Mouse (Mus musculus): ENCODE results near the gene Slc2a4. TPM values are rescaled to one million over a fixed set of nuclear protein-coding genes. Genes with fewer than 3 reads are reported as not detected.
A peak's percentile ranks its signal among the peaks of the same experiment; 100 is the strongest.

Slc2a4 gene
- polyA plus RNA-seq, 1 experiment from 2014 or later, result 12.4 TPM

DNA sequence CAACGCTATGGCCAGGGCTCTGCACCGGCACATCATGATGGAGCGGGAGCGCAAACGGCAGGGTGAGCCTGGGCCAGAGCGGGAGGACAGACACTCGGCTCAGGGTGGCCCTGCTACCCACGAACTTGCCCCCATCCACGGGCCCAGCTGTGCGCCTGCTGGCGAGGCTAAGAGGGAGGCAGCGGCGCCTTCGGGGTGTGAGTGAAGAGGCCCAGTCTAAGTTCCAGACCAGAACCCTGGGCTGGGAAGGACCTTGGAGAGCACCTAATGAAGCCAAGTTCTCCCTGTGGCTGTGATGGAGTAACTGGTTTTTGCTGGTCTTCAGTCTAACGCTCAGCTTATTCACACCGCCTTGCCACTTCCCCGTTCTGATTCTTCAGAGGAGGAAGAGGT is 33.6 kb downstream of the Slc2a4 start:
- peaks cover 85% of the 10 kb centered on the region for H3K36me3 ChIP-seq
- peak overlapping the region; percentile 77 for H3K4me3 ChIP-seq
- peak overlapping the region; percentile 80 for H3K9ac ChIP-seq
- ATAC-seq (ENCODE audit: low FRiP score, low read depth), result no peak; the same call in 1 of the 2 replicates
- H3K27ac ChIP-seq, result peak overlapping the region; percentile 67
- WGBS, result 4% methylated on average over 17 of the region's 17 CpGs
- H3K4me1 ChIP-seq, result peaks cover 36% of the 10 kb centered on the region
- H3K9me3 ChIP-seq, result no peaks in the 10 kb centered on the region
- peak overlapping the region; percentile 100 for H3K4me2 ChIP-seq (replicated peaks)
- no peaks in the 10 kb centered on the region for H3K27me3 ChIP-seq (replicated peaks)

DNA sequence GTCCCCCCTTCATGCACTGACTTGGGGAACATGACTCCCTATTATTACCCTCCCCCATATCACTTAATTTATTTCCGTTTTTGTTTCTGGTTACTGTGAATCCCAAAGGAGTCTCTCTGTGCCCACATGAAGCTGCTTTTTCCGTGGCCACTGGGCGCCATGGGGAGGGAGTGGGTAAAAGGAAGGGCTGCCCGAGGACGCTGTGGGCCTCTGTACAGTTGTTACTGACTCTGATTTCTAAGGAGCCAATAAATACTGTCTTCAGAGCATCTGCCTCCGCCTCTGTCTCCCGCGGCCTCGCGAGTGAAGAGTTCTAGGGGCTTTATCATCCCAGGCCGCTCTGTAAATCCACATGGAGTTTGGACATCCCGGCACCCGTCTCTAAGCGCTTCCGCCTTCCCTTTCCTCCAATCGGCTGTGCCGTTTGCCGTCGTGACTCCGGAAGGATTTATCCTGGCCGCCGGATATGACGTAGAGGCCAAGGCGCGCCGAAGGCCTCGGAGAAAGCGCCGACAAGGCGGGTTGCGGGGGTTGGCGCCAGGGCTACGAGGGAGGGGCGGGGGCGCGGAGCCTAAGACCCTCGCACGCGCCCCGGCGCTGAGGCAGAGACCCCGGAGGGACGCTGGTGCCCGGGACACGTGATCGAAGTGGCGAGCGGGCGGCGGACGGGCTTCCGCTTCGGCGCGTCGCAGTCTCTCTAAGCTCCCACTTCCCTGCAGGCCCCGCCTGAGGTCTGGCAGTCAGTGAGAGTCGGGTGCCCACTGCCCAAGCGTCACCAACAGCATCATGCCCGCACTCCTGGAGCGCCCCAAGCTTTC is 34.2 kb downstream of the Slc2a4 start, which contains the start of gene Gps2:
Gene Gps2, plus strand, starts transcription at position 335 of the 818 bp plus-strand sequence.
- H3K9me3 ChIP-seq, result no peaks in the 10 kb centered on the region
- peaks cover 30% of the 10 kb centered on the region for H3K4me1 ChIP-seq
- peak; percentile 91 for ATAC-seq (ENCODE audit: low FRiP score, low read depth)
- 2% methylated on average over 61 of the region's 61 CpGs for WGBS
- H3K4me2 ChIP-seq (replicated peaks), result peak within 1 kb of the TSS; percentile 100
- peak within 1 kb of the TSS; percentile 67 for H3K27ac ChIP-seq
- no peaks in the 10 kb centered on the region for H3K27me3 ChIP-seq (replicated peaks)
- H3K36me3 ChIP-seq, result peaks cover 84% of the 10 kb centered on the region
- H3K9ac ChIP-seq, result peak within 1 kb of the TSS; percentile 80
- H3K4me3 ChIP-seq, result peak within 1 kb of the TSS; percentile 77

DNA sequence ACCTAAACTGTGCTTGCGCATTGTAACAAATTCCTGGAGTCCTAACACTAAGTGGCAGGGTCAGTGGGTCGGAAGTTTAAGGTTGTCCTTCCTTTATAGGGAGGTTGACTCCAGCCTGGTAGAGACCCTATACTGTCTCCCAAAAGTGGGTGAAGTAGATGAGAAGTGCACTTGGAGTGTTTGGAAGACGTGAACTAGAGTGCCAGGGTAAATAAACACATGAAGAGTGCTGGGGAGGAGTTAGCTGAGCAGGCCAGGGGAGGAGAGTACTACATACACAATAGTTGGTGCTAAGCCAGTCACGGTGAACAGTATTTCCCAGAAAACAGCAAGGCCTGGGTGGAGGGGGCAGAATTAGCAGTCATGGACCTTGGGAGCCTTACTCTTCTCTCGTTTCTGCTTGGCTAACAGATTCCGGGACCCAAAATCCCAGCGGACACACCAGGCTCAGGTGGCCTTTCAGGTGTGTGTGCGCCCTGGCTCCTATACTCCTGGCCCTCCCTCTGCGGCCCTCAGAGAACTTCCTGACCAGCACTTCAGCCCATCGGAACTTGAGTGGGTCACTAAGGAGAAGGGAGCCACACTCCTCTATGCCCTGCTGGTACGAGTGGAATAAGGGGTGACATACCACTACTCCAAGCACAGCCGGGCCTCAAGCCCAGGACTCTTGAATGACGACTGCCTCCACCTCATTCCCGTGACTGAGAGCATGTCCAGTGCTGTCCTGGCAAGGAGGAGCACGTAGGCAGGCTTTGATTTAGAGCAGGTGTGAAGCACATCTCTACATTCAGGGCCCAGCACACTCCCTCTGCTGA is 35.1 kb downstream of the Slc2a4 start:
- Histone ChIP-seq H3K4me3 (peak overlapping the region; percentile 5; the same call in 1 of the 2 replicates), H3K27ac (no peak overlapping the region; the same call in 1 of the 2 replicates)

DNA sequence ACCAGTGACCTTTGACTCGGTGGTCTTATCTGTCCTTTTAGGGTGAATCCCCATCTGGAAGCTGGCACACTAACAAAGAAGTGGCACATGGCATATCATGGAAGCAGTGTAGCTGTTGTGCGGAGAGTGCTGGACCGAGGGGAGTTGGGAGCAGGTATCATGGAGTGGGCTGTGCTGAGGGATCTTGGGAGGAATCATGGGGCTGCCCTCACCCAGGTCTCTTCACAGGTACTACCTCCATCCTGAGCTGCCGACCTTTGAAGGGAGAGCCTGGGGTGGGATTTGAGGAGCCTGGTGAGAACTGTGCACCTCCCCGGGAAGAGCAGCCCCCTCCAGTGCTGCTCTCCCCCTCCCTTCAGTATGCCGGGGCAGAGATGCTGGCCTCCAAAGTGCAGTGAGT is 36.3 kb downstream of the Slc2a4 start:
- Histone ChIP-seq H3K9me3 (no peaks in the 10 kb centered on the region), H3K27me3 (replicated peaks) (no peaks in the 10 kb centered on the region), H3K27ac (no peak overlapping the region), H3K4me1 (peaks cover 30% of the 10 kb centered on the region), H3K4me2 (replicated peaks) (no peak overlapping the region), H3K9ac (no peak overlapping the region), H3K36me3 (peaks cover 85% of the 10 kb centered on the region), H3K4me3 (0 out of 2 replicates have a peak overlapping the region, but pooled peaks have one; percentile 3)
- 93% methylated on average over 6 of the region's 6 CpGs for WGBS
- ATAC-seq (ENCODE audit: low FRiP score, low read depth), result no peak

More for the DNA sequence above, 35.1 kb downstream of the Slc2a4 start:
- Histone ChIP-seq H3K9me3 (no peaks in the 10 kb centered on the region), H3K36me3 (peaks cover 85% of the 10 kb centered on the region), H3K27me3 (replicated peaks) (no peaks in the 10 kb centered on the region), H3K9ac (peak overlapping the region; percentile 80; the same call in 1 of the 2 replicates), H3K4me1 (peaks cover 30% of the 10 kb centered on the region), H3K4me2 (replicated peaks) (peak overlapping the region; percentile 100)
- ATAC-seq (ENCODE audit: low FRiP score, low read depth), result peak; percentile 15; the same call in 1 of the 2 replicates
- 77% methylated on average over 15 of the region's 15 CpGs for WGBS

DNA sequence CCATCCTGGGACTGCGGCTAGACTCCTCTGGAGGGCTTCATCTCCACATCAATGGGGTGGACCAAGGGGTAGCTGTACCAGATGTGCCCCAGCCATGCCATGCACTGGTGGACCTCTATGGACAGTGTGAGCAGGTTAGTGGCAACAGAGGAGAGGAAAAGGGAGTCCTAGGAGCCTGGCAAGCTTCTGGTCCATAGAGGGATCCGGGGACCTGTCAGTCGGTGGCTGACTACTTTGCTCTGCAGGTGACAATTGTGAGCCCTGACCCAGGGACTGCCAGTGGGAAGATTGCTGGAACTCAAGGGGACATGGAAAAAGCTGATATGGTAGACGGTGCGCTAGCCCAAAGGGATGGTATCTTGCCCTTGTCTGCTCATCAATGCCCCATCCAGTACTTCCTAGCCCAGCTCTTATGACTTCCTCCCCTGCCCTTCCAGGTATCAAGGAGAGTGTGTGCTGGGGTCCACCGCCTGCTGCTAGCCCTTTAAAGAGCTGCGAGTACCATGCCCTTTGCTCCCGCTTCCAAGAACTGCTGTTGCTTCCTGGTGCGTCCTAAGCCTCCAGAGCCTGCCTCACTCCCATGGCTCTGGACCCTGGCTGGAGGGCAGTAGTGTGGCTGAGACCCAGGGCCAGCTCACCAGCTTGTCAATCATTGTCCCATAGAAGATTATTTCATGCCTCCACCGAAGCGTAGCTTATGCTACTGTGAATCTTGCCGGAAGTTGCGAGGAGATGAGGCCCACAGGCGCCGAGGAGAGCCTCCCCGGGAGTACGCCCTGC is 37.0 kb downstream of the Slc2a4 start:
- ATAC-seq (ENCODE audit: low FRiP score, low read depth), result no peak
- H3K4me2 ChIP-seq (replicated peaks), result no peak overlapping the region
- H3K27me3 ChIP-seq (replicated peaks), result no peaks in the 10 kb centered on the region
- H3K4me3 ChIP-seq, result no peak overlapping the region
- H3K27ac ChIP-seq, result no peak overlapping the region
- peaks cover 85% of the 10 kb centered on the region for H3K36me3 ChIP-seq
- H3K4me1 ChIP-seq, result peaks cover 25% of the 10 kb centered on the region
- H3K9ac ChIP-seq, result no peak overlapping the region
- WGBS, result 97% methylated on average over 17 of the region's 17 CpGs
- H3K9me3 ChIP-seq, result no peaks in the 10 kb centered on the region

DNA sequence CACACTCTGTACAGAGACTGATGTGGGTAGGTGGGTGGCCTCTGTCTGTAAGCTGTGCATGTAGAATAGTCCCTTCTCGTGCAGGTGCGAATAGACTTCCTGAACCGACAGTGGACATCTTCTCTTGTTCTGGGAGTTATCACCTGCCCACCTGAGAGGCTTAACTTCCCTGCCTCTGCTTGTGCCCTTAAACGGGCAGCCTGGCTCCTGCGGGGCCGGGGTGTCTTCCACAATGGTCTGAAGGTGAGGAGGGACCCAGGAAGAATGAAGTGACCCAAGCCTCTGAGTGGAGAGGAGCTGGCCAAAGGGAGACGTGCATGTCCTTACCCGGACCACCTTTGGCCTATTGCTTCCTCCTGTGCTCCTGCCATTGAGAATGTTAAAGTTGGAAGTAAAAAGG is 37.8 kb downstream of the Slc2a4 start:
- Histone ChIP-seq H3K9me3 (no peaks in the 10 kb centered on the region), H3K27ac (no peak overlapping the region), H3K4me2 (replicated peaks) (no peak overlapping the region), H3K9ac (no peak overlapping the region), H3K4me3 (no peak overlapping the region), H3K27me3 (replicated peaks) (no peaks in the 10 kb centered on the region), H3K4me1 (peaks cover 17% of the 10 kb centered on the region), H3K36me3 (peaks cover 85% of the 10 kb centered on the region)
- no peak for ATAC-seq (ENCODE audit: low FRiP score, low read depth)
- WGBS, result 95% methylated on average over 8 of the region's 8 CpGs

DNA sequence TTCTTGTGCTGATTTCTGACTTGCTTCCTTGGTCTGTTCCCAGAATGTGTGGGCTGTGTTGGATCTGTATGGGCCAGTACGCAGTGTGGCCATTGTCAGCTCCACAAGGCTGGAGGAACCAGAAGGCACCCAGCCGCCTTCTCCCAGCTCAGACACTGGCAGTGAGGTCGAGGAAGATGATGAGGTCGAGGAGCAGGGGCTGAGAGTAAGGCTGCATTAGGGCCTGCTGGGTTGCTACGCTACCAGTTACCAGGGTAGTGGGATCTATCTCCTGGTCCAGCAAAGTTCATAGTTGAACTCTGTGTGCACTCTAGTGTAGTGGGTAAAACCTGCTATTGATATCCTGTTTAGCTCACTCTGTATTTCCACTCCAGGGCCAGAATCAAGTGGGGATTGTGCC is 38.8 kb downstream of the Slc2a4 start:
- Histone ChIP-seq H3K4me3 (no peak overlapping the region), H3K27ac (no peak overlapping the region), H3K9ac (no peak overlapping the region), H3K27me3 (replicated peaks) (no peaks in the 10 kb centered on the region), H3K9me3 (no peaks in the 10 kb centered on the region), H3K4me2 (replicated peaks) (no peak overlapping the region), H3K4me1 (peaks cover 8% of the 10 kb centered on the region), H3K36me3 (peaks cover 91% of the 10 kb centered on the region)
- WGBS, result 87% methylated on average over 5 of the region's 5 CpGs
- ATAC-seq (ENCODE audit: low FRiP score, low read depth), result no peak

DNA sequence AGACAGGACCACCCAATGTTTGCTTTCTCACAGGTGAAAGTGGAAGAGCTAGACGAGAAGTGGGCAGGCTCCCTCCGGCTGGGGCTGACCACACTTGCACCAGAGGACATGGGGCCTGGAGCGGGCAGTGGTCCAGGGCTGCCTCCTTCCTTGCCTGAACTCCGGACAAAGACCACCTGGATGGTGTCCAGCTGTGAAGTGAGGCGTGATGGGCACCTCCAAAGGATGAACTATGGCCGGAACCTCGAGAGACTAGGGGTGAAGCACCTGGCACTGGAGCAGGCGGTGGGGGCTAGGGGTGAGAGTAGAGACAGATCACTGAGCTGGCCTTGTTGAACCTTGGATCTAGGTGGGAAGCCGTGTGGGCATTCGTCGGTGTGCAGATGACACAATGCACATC is 39.3 kb downstream of the Slc2a4 start:
- no peak overlapping the region for H3K27ac ChIP-seq
- H3K4me2 ChIP-seq (replicated peaks), result no peak overlapping the region
- WGBS, result 95% methylated on average over 11 of the region's 11 CpGs
- H3K9me3 ChIP-seq, result no peaks in the 10 kb centered on the region
- no peak for ATAC-seq (ENCODE audit: low FRiP score, low read depth)
- H3K27me3 ChIP-seq (replicated peaks), result no peaks in the 10 kb centered on the region
- no peak overlapping the region for H3K9ac ChIP-seq
- H3K4me3 ChIP-seq, result no peak overlapping the region
- H3K4me1 ChIP-seq, result peaks cover 8% of the 10 kb centered on the region
- H3K36me3 ChIP-seq, result peaks cover 96% of the 10 kb centered on the region

DNA sequence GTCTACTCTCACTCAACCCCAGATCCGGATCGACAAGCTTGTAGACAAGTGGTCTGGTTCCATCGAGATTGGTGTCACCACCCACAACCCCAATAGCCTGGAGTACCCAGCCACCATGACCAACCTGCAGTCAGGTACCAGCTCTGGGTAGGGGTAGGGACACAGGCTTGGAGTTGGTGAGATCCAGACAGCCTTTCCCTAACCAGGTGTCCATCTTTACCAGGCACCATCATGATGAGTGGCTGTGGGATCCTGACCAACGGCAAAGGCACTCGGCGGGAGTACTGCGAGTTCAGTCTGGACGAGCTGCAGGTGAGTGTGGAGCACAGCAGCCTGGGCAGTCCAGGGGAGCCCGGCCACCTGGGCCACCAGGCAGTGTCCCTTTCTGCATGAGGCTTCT is 43.7 kb downstream of the Slc2a4 start:
- Histone ChIP-seq H3K4me2 (replicated peaks) (no peak overlapping the region), H3K36me3 (peaks cover 57% of the 10 kb centered on the region), H3K9ac (no peak overlapping the region), H3K27ac (no peak overlapping the region), H3K27me3 (replicated peaks) (no peaks in the 10 kb centered on the region), H3K4me3 (no peak overlapping the region), H3K9me3 (no peaks in the 10 kb centered on the region), H3K4me1 (peaks cover 18% of the 10 kb centered on the region)
- 92% methylated on average over 9 of the region's 9 CpGs for WGBS
- ATAC-seq (ENCODE audit: low FRiP score, low read depth), result no peak

DNA sequence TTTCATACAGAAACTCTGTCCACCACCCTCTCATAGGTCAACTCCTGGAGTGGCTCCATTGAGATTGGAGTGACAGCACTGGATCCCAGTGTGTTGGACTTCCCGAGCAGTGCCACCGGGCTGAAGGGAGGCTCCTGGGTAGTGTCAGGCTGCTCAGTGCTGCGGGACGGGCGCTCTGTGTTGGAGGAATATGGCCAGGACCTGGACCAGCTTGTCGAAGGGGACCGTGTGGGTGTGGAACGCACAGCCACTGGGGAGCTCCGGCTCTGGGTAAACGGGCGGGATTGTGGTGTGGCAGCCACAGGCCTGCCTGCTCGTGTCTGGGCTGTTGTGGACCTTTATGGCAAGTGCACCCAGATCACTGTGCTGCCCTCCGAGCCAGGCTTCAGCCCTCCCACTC is 45.0 kb downstream of the Slc2a4 start:
- no peak for ATAC-seq (ENCODE audit: low FRiP score, low read depth)
- Histone ChIP-seq H3K9me3 (no peaks in the 10 kb centered on the region), H3K4me2 (replicated peaks) (peak overlapping the region; percentile 86), H3K27ac (no peak overlapping the region), H3K27me3 (replicated peaks) (no peaks in the 10 kb centered on the region), H3K4me1 (peaks cover 21% of the 10 kb centered on the region), H3K9ac (no peak overlapping the region), H3K4me3 (peak overlapping the region; percentile 77), H3K36me3 (peaks cover 45% of the 10 kb centered on the region)
- 88% methylated on average over 13 of the region's 13 CpGs for WGBS

DNA sequence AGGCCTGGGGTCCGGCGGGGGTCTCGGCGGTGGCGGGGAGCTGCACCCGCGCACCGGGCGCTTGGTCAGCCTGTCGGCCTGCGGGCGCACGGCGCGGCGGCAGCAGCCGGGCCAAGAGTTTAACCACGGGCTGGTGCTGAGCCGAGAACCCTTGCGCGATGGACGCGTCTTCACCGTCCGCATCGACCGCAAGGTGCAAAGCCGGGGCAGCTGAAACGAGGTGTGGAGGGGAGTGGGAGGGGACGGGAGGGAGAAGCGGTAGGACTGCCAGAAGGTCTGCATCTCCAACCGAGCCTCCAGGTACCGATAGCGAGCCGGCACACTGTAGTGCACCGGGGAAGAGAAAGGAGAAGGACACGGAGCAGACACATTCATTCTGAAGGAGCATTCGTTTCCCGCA is 46.0 kb downstream of the Slc2a4 start:
- under 1% methylated on average over 39 of the region's 39 CpGs for WGBS
- Histone ChIP-seq H3K4me3 (peak overlapping the region; percentile 77), H3K36me3 (peaks cover 35% of the 10 kb centered on the region), H3K9me3 (no peaks in the 10 kb centered on the region), H3K27me3 (replicated peaks) (no peaks in the 10 kb centered on the region), H3K4me2 (replicated peaks) (peak overlapping the region; percentile 86), H3K4me1 (peaks cover 21% of the 10 kb centered on the region), H3K27ac (peak overlapping the region; percentile 83), H3K9ac (peak overlapping the region; percentile 93)
- ATAC-seq (ENCODE audit: low FRiP score, low read depth), result no peak

All from neural tube, embryonic 12.5 days (tissue).